Mouse (Mus musculus): Measurements from ENCODE around the gene Srebf1.

The Srebf1 gene

DNA sequence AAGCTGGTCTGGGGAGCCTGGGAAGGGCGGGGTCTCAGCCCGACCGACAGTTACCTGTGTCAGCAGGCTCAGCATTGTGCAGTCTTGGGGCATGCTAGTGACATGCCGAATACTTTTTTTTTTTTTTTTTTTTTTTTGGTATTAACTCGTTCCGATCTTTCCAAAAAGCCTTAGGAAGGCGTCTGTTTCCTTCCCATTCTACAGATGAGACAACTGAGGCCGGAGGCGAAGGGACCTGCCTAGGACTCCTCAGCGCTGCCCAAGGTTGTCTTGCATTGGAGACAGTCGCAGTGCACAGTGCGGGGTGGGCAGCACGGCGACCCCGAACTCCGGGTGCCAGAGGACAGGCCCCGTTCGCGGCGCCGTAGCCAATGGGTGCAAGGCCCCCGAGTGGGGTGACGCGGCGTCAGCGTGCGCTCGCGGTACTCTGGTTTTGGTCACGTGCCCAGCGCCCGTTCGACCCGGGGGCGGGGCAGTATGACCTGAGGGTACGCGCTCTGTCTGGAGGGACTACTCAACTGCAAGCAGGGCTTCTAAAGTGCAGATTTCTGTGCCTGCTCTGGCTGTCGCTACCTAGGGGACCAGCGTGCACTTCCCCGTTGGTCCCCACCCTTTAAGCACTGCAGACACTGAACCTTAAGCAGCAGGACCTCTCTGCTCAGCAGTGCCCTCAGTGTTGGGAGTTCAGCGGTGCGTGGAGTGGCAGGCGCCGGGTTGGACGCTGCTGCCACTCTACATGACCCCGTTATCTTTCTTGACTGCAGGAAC, at the start of gene Srebf1:
Gene Srebf1, minus strand, starts transcription at position 113 of the 768 bp plus-strand sequence.
- DNase-seq (ENCODE audit: low read depth), result peak; percentile 88

DNA sequence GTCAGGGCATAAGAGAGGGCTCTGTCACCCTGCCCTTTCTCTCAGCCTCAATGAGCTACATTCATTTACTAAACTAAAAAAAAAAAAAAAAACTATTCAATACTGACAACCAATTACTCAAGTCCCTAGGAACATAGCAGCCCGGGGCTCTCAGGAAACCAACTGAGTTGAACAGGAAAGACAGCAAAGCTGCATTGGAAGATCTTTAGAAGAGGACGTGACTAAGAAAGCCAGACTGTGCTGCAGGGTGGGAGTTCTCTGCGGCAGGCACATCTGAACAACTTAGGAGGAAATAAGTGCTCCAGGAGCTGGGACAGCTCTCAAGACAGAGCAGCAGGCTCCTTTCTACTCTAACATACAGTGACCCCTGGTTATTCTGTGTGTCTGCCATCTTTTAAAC, 46.2 kb upstream of the Srebf1 start:
- DNase-seq (ENCODE audit: low read depth), result peak; percentile 98

- no peak for DNase-seq (ENCODE audit: low read depth)
Observed at GRCm38 (mm10) chr11:60265271-60265985, 43.0 kb upstream of the Srebf1 start.

GRCm38 (mm10) chr11:60264651-60265050, 42.3 kb upstream of the Srebf1 start:
- DNase-seq (ENCODE audit: low read depth), result no peak

DNA sequence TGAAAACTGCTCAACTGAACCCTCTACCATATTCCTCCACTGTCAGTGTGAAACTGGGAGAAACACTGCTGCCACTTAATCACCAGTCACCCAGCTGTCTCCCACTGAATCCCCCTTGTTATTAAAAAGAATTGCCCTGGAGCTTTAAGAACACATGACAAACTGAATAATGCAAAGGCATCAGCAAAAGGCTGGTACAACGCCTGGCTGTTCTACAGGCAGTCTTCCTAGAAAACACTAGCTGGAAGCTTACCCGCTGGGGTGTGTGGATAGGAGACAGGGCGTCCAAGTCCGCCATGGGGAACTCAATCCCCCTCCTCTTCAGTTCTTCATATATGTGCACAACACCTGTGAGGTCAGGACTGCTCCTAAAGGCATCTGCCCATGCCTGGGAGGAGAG, 40.0 kb upstream of the Srebf1 start:
- no peak for DNase-seq (ENCODE audit: low read depth)

DNA sequence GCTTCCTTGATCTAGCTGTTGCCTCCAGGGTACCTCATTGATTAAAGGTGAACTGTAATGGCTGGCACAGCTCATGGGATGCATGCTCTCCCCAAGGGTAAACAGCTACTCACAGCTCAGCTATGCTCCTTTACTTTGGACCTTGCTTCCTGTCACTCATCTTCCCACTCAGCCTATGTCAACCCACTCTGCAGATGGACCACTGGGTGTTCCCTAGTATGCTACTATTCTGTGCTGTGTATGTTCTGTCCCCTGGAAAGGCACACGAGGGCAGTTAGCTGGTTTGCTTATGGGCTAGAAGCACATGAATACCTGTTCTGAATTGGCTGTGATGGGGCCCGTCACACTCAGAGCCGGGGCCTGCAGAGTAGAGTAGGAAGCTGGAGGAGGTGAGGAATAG, 38.4 kb upstream of the Srebf1 start:
- DNase-seq (ENCODE audit: low read depth), result no peak

DNA sequence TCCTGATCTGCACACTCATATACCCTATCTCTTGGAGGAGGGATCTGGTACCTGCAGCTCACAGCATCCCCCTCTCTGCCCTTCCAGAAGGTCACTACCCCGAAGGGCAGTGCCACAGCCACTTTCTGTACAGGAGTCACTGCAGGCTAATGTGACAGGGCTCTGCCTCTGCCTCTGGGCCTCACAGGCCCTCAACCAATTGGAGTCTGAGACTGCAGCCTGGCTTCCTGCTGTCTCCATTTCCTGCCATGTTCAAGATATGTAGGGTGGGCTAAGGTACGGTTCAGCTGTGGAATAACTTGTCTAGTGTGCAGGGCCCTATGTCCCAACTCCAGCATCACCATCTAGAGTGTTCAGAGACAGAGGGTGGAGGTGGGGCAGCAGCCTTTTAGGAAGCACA, 35.3 kb upstream of the Srebf1 start:
- DNase-seq (ENCODE audit: low read depth), result no peak

GRCm38 (mm10) chr11:60256713-60257112, 34.3 kb upstream of the Srebf1 start:
- no peak for DNase-seq (ENCODE audit: low read depth)

- no peak for DNase-seq (ENCODE audit: low read depth)
Observed at GRCm38 (mm10) chr11:60256176-60256681, 33.8 kb upstream of the Srebf1 start.

DNA sequence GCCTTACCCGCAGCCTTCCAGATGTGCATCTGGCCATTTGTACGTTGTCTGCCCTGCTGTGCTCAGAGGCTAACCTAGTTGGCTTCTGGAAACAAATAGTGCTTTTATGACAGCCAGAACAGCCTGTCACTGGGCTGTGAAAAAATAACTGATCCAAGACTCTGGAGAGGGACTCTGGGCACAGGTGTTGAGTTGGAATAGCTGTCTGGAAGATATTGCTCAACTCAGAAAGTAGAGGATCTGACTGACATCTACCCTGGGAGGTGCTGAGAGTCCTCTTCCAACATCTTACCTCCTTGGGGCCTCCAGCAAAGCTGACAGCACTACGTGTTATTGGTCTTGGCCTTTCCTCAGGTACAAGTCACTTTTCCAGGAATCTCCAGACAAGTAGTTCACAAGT, 33.3 kb upstream of the Srebf1 start:
- DNase-seq (ENCODE audit: low read depth), result no peak

- DNase-seq (ENCODE audit: low read depth), result no peak
Observed at GRCm38 (mm10) chr11:60255181-60255580, 32.8 kb upstream of the Srebf1 start.

- DNase-seq (ENCODE audit: low read depth), result no peak
Observed at GRCm38 (mm10) chr11:60254308-60254707, 31.9 kb upstream of the Srebf1 start.

GRCm38 (mm10) chr11:60253546-60253945, 31.2 kb upstream of the Srebf1 start:
- DNase-seq (ENCODE audit: low read depth), result no peak

- peak; percentile 75 for DNase-seq (ENCODE audit: low read depth)
Observed at GRCm38 (mm10) chr11:60250971-60251643, 28.7 kb upstream of the Srebf1 start.

GRCm38 (mm10) chr11:60249885-60250284, 27.5 kb upstream of the Srebf1 start:
- DNase-seq (ENCODE audit: low read depth), result no peak

DNA sequence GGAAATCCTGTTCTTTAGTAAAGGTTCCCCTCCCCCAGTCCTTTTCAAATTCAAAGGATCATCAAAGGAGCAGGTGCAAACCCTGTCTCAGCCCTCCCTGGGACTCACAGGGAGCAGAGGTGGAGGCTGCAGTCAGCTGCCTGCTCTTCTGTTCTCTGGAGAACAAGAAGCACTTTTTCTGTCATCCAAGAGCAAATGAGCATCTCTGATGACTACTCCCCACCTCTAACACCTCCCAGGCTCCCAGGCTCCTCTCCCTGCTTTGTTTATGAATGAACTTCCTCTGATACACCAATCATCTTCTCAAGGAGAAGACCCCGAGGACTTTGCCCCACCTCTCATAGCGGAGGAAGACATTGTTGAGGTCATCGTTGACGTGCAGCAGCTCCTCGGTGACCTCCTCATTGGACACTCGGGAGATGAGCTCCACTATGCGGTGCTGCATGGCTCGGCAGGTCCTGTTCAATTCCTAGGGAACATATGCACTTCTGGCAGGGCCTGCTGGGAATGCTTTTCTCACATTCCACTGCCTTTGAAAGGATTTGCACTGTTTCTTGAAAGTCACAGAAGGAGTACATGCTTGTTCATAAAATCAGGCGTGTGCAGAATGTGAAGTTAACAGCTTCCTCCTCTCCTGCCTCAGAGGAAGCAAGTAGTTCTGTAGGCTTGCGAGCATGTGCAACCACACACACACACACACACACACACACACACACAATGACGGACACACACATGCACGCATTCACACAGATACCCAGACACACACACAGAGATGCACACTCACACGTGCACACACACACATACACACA, 26.4 kb upstream of the Srebf1 start:
- DNase-seq (ENCODE audit: low read depth), result no peak

- peak; percentile 66 for DNase-seq (ENCODE audit: low read depth)
Observed at GRCm38 (mm10) chr11:60247753-60248550, 25.6 kb upstream of the Srebf1 start.

GRCm38 (mm10) chr11:60246077-60246476, 23.7 kb upstream of the Srebf1 start:
- no peak for DNase-seq (ENCODE audit: low read depth)

- DNase-seq (ENCODE audit: low read depth), result no peak
Observed at GRCm38 (mm10) chr11:60244503-60245143, 22.2 kb upstream of the Srebf1 start.

- no peak for DNase-seq (ENCODE audit: low read depth)
Observed at GRCm38 (mm10) chr11:60240509-60240908, 18.1 kb upstream of the Srebf1 start.

GRCm38 (mm10) chr11:60235351-60235750, 13.0 kb upstream of the Srebf1 start:
- DNase-seq (ENCODE audit: low read depth), result no peak
